Mouse (Mus musculus): ENCODE data around the gene Slc39a8.

DNA sequence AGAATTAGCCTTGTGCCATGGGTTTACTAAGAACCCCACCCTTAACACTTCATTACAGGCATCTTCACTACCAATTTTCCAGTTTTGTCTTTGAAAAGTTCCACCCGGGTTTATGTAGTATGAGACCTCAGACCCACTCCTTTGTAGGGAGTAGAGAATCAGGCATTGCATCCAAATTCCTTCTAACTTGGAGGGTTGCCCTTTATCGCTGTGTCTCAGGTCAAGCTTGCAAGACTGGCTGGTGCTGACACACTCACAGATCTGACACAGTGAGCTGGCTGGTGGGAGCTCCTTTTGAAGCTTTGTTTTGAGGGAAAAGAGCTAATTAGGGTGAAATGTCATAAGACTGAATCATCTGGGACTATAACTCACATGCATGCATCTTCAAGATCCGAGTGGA lies 48.5 kb downstream of the Slc39a8 start:
- no peak for TF ChIP-seq POLR2A (IDR thresholded peaks at IDR 0.05; ENCODE audit: control insufficient read depth, low read depth, low read length)
- TF ChIP-seq CTCF (IDR thresholded peaks at IDR 0.05; ENCODE audit: control insufficient read depth, insufficient read depth, insufficient replicate concordance, low read depth, low read length), result no peak
